Mouse (Mus musculus) intestine, embryonic 15.5 days (tissue): ENCODE results near the gene Tnik. TPM values are rescaled to one million over a fixed set of nuclear protein-coding genes. Genes with fewer than 3 reads are reported as not detected.

Source experiments
- ATAC-seq: fragments of 200-750 bp; cut with Nextera tagmentation; 2 replicates; pipeline ENCODE4 v1.8.0; 2017; ENCODE audit warnings: moderate TSS enrichment, moderate library complexity
- H3K27ac ChIP-seq: fragments of 300-500 bp; sonication (generic); 2 replicates; pipeline ENCODE4 v1.5.1; 2015; ENCODE audit warnings: mild to moderate bottlenecking, inconsistent platforms
- H3K27me3 ChIP-seq: fragments of 300-500 bp; sonication (generic); replicated peaks from 2 replicates; pipeline ENCODE4 v1.6.1; 2015; ENCODE audit warnings: inconsistent platforms
- H3K36me3 ChIP-seq: fragments of 300-500 bp; sonication (generic); 2 replicates; pipeline ENCODE4 v1.6.1; 2015; ENCODE audit warnings: inconsistent platforms
- H3K4me1 ChIP-seq: fragments of 300-500 bp; sonication (generic); replicated peaks from 2 replicates; pipeline ENCODE4 v1.6.1; 2015; ENCODE audit warnings: inconsistent platforms
- H3K4me2 ChIP-seq: fragments of 300-500 bp; sonication (generic); replicated peaks from 2 replicates; pipeline ENCODE4 v1.6.1; 2015; ENCODE audit warnings: mild to moderate bottlenecking, inconsistent platforms
- H3K4me3 ChIP-seq: fragments of 300-500 bp; sonication (generic); replicated peaks from 2 replicates; pipeline ENCODE4 v1.5.1; 2015; ENCODE audit warnings: inconsistent platforms
- H3K9ac ChIP-seq: fragments of 300-500 bp; sonication (generic); 2 replicates; pipeline ENCODE4 v1.6.1; 2015; ENCODE audit warnings: inconsistent platforms
- H3K9me3 ChIP-seq: fragments of 300-500 bp; sonication (generic); 2 replicates; pipeline ENCODE4 v1.6.1; 2016; ENCODE audit warnings: inconsistent platforms
- WGBS: fragments of 180-500 bp; shearing (Covaris S2); methylation state at CpG from one replicate; pipeline ENCODE4 v1.1.7; 2015; 5-methylcytosine and 5-hydroxymethylcytosine counted together
- polyA plus RNA-seq: library from polyadenylated mRNA; unstranded; fragments of >200 nt; fragmentation: Nextera tagmentation; extraction: Ambion mirVana; gene quantifications from 2 replicates; pipeline ENCODE4 v1.2.1, GENCODE M21; 2015

Gene Tnik
- polyA plus RNA-seq, 1 experiment from 2014 or later, result 12.3 TPM

GRCm38 (mm10) chr3:28334547-28334946, 71.5 kb downstream of the Tnik start:
- no peak overlapping the region for H3K4me2 ChIP-seq
- H3K9ac ChIP-seq, result no peak overlapping the region
- peaks cover under 1% of the 10 kb centered on the region for H3K4me1 ChIP-seq
- 77% methylated on average over 1 of the region's 1 CpGs for WGBS
- H3K27ac ChIP-seq, result no peak overlapping the region
- no peaks in the 10 kb centered on the region for H3K27me3 ChIP-seq
- ATAC-seq, result no peak
- H3K4me3 ChIP-seq, result no peak overlapping the region
- H3K9me3 ChIP-seq, result no peaks in the 10 kb centered on the region
- no peaks in the 10 kb centered on the region for H3K36me3 ChIP-seq

- H3K4me2 ChIP-seq, result no peak overlapping the region
- H3K27me3 ChIP-seq, result no peaks in the 10 kb centered on the region
- H3K4me3 ChIP-seq, result no peak overlapping the region
- no peak overlapping the region for H3K9ac ChIP-seq
- no peaks in the 10 kb centered on the region for H3K9me3 ChIP-seq
- peaks cover 3% of the 10 kb centered on the region for H3K4me1 ChIP-seq
- no peaks in the 10 kb centered on the region for H3K36me3 ChIP-seq
- no peak overlapping the region for H3K27ac ChIP-seq
- ATAC-seq, result peak; percentile 39; the same call in 1 of the 2 replicates
- 41% methylated on average over 8 of the region's 8 CpGs for WGBS
These were observed 77.1 kb downstream of the Tnik start for GRCm38 (mm10) chr3:28340071-28340470.

- WGBS, result 91% methylated on average over 3 of the region's 3 CpGs
- no peak overlapping the region for H3K4me2 ChIP-seq
- H3K27me3 ChIP-seq, result no peaks in the 10 kb centered on the region
- H3K4me1 ChIP-seq, result peaks cover 3% of the 10 kb centered on the region
- no peaks in the 10 kb centered on the region for H3K9me3 ChIP-seq
- no peaks in the 10 kb centered on the region for H3K36me3 ChIP-seq
- no peak overlapping the region for H3K27ac ChIP-seq
- no peak overlapping the region for H3K4me3 ChIP-seq
- H3K9ac ChIP-seq, result no peak overlapping the region
- no peak for ATAC-seq
These were observed 80.2 kb downstream of the Tnik start for GRCm38 (mm10) chr3:28343204-28343603.

- no peaks in the 10 kb centered on the region for H3K36me3 ChIP-seq
- no peak overlapping the region for H3K9ac ChIP-seq
- 72% methylated on average over 2 of the region's 2 CpGs for WGBS
- no peaks in the 10 kb centered on the region for H3K27me3 ChIP-seq
- no peak overlapping the region for H3K4me3 ChIP-seq
- no peaks in the 10 kb centered on the region for H3K9me3 ChIP-seq
- no peak overlapping the region for H3K27ac ChIP-seq
- peaks cover 3% of the 10 kb centered on the region for H3K4me1 ChIP-seq
- ATAC-seq, result no peak
- H3K4me2 ChIP-seq, result no peak overlapping the region
These were observed 80.6 kb downstream of the Tnik start for GRCm38 (mm10) chr3:28343661-28344060.

GRCm38 (mm10) chr3:28345446-28345845, 82.4 kb downstream of the Tnik start:
- H3K9ac ChIP-seq, result no peak overlapping the region
- H3K36me3 ChIP-seq, result no peaks in the 10 kb centered on the region
- WGBS, result 82% methylated on average over 1 of the region's 1 CpGs
- H3K27me3 ChIP-seq, result no peaks in the 10 kb centered on the region
- H3K4me2 ChIP-seq, result no peak overlapping the region
- no peaks in the 10 kb centered on the region for H3K4me1 ChIP-seq
- ATAC-seq, result no peak
- H3K9me3 ChIP-seq, result no peaks in the 10 kb centered on the region
- no peak overlapping the region for H3K4me3 ChIP-seq
- H3K27ac ChIP-seq, result no peak overlapping the region

GRCm38 (mm10) chr3:28345961-28346360, 82.9 kb downstream of the Tnik start:
- no peak overlapping the region for H3K9ac ChIP-seq
- no peak for ATAC-seq
- 48% methylated on average over 1 of the region's 1 CpGs for WGBS

GRCm38 (mm10) chr3:28346476-28346875, 83.5 kb downstream of the Tnik start:
- ATAC-seq, result no peak
- H3K36me3 ChIP-seq, result no peaks in the 10 kb centered on the region
- H3K27me3 ChIP-seq, result no peaks in the 10 kb centered on the region
- WGBS, result 76% methylated on average over 4 of the region's 4 CpGs
- no peak overlapping the region for H3K9ac ChIP-seq
- H3K4me3 ChIP-seq, result no peak overlapping the region
- no peak overlapping the region for H3K4me2 ChIP-seq
- no peaks in the 10 kb centered on the region for H3K9me3 ChIP-seq
- H3K27ac ChIP-seq, result no peak overlapping the region
- H3K4me1 ChIP-seq, result no peaks in the 10 kb centered on the region

More at GRCm38 (mm10) chr3:28345961-28346360, 82.9 kb downstream of the Tnik start:
- Histone ChIP-seq H3K27me3 (no peaks in the 10 kb centered on the region), H3K36me3 (no peaks in the 10 kb centered on the region), H3K4me1 (no peaks in the 10 kb centered on the region), H3K4me3 (no peak overlapping the region), H3K27ac (no peak overlapping the region), H3K4me2 (no peak overlapping the region), H3K9me3 (no peaks in the 10 kb centered on the region)

- Histone ChIP-seq H3K27ac (no peak overlapping the region), H3K36me3 (no peaks in the 10 kb centered on the region), H3K9ac (no peak overlapping the region), H3K4me1 (no peaks in the 10 kb centered on the region), H3K4me3 (no peak overlapping the region), H3K9me3 (no peaks in the 10 kb centered on the region), H3K4me2 (no peak overlapping the region), H3K27me3 (no peaks in the 10 kb centered on the region)
- 90% methylated on average over 1 of the region's 1 CpGs for WGBS
- no peak for ATAC-seq
These were observed 85.7 kb downstream of the Tnik start for GRCm38 (mm10) chr3:28348746-28349145.

- 76% methylated on average over 10 of the region's 10 CpGs for WGBS
- no peaks in the 10 kb centered on the region for H3K4me1 ChIP-seq
- H3K4me2 ChIP-seq, result no peak overlapping the region
These were observed 87.3 kb downstream of the Tnik start for GRCm38 (mm10) chr3:28350147-28350801.

GRCm38 (mm10) chr3:28358391-28358790, 95.4 kb downstream of the Tnik start:
- no peak for ATAC-seq
- Histone ChIP-seq H3K4me2 (no peak overlapping the region), H3K27me3 (no peaks in the 10 kb centered on the region), H3K9me3 (no peaks in the 10 kb centered on the region), H3K27ac (no peak overlapping the region), H3K9ac (no peak overlapping the region), H3K36me3 (no peaks in the 10 kb centered on the region), H3K4me3 (no peak overlapping the region), H3K4me1 (0 out of 2 replicates have a peak, but pooled peaks cover 4% of the 10 kb centered on the region)
- WGBS, result 65% methylated on average over 2 of the region's 2 CpGs

More at GRCm38 (mm10) chr3:28350147-28350801, 87.3 kb downstream of the Tnik start:
- Histone ChIP-seq H3K27ac (no peak overlapping the region), H3K36me3 (no peaks in the 10 kb centered on the region), H3K9me3 (no peaks in the 10 kb centered on the region), H3K27me3 (no peaks in the 10 kb centered on the region), H3K9ac (no peak overlapping the region), H3K4me3 (no peak overlapping the region)
- no peak for ATAC-seq

- Histone ChIP-seq H3K9me3 (no peaks in the 10 kb centered on the region), H3K4me3 (no peak overlapping the region), H3K36me3 (no peaks in the 10 kb centered on the region), H3K9ac (no peak overlapping the region), H3K4me2 (no peak overlapping the region), H3K27ac (no peak overlapping the region), H3K27me3 (no peaks in the 10 kb centered on the region), H3K4me1 (0 out of 2 replicates have a peak, but pooled peaks cover 4% of the 10 kb centered on the region)
- 24% methylated on average over 6 of the region's 6 CpGs for WGBS
- no peak for ATAC-seq
These were observed 96.1 kb downstream of the Tnik start for GRCm38 (mm10) chr3:28359138-28359537.

- Histone ChIP-seq H3K4me1 (0 out of 2 replicates have a peak, but pooled peaks cover 4% of the 10 kb centered on the region), H3K4me3 (no peak overlapping the region), H3K27me3 (no peaks in the 10 kb centered on the region), H3K9me3 (no peaks in the 10 kb centered on the region), H3K9ac (no peak overlapping the region), H3K27ac (no peak overlapping the region), H3K4me2 (no peak overlapping the region), H3K36me3 (no peaks in the 10 kb centered on the region)
- 91% methylated on average over 6 of the region's 6 CpGs for WGBS
- ATAC-seq, result no peak
These were observed 98.0 kb downstream of the Tnik start for GRCm38 (mm10) chr3:28361056-28361455.

GRCm38 (mm10) chr3:28363441-28364125, 100.6 kb downstream of the Tnik start:
- 50% methylated on average over 5 of the region's 5 CpGs for WGBS
- no peak for ATAC-seq
- Histone ChIP-seq H3K4me3 (no peak overlapping the region), H3K9me3 (no peaks in the 10 kb centered on the region), H3K27me3 (no peaks in the 10 kb centered on the region), H3K27ac (no peak overlapping the region), H3K4me1 (0 out of 2 replicates have a peak, but pooled peaks cover 4% of the 10 kb centered on the region), H3K36me3 (no peaks in the 10 kb centered on the region), H3K4me2 (no peak overlapping the region), H3K9ac (no peak overlapping the region)
